Mouse (Mus musculus): ENCODE results near the gene Ptov1.

GRCm38 (mm10) chr7:44818164-44818563 lies 51.4 kb downstream of the Ptov1 start:
- TF ChIP-seq POLR2A (IDR thresholded peaks at IDR 0.05; ENCODE audit: control insufficient read depth in 1 of 2, insufficient read depth in 1 of 2, low read depth in 1 of 2, low read length in 2 of 2, poor library complexity in 1 of 2) (no peak), CHD1 (IDR thresholded peaks at IDR 0.05; ENCODE audit: low read depth, low read length) (no peak), CTCF (IDR thresholded peaks at IDR 0.05 in 2 of 3, conservative IDR thresholded peaks at IDR 0.05 in 1 of 3; ENCODE audit: control insufficient read depth in 1 of 3, insufficient read depth in 1 of 3, low read depth in 2 of 3, low read length in 3 of 3, poor library complexity in 1 of 3, severe bottlenecking in 1 of 3) (peak; percentile 15 to 57 (median 24); a peak in 3 of 6 replicates), EP300 (IDR thresholded peaks at IDR 0.05; ENCODE audit: low read depth in 1 of 2, low read length in 2 of 2) (no peak), GATA1 (IDR thresholded peaks at IDR 0.05; ENCODE audit: low read depth, low read length) (peak; percentile 55), POLR2AphosphoS2 (IDR thresholded peaks at IDR 0.05; ENCODE audit: low read length) (no peak)
